Mouse (Mus musculus) 416B (cell line): Measurements from ENCODE around the gene Csnk1g1.

Experiments used
- DNase-seq: peaks from one replicate; pipeline ENCODE4 v3.0.0; 2011; ENCODE audit warnings: low read depth

The Csnk1g1 gene

GRCm38 (mm10) chr9:65908394-65909300 is at the start of gene Csnk1g1, which contains the start of gene Trip4:
TSS of gene Csnk1g1 (plus strand) at chr9:65908924.
TSS of gene Trip4 (minus strand) at chr9:65908794.
- DNase-seq = peak; percentile 99

GRCm38 (mm10) chr9:65859656-65860055 is 49.1 kb upstream of the Csnk1g1 start:
- DNase-seq = no peak

- peak; percentile 93 for DNase-seq
Measured at GRCm38 (mm10) chr9:65884564-65885315, 24.0 kb upstream of the Csnk1g1 start.

- peak; percentile 97 for DNase-seq
Measured at GRCm38 (mm10) chr9:65890143-65890628, 18.5 kb upstream of the Csnk1g1 start, which contains the start of gene Pclaf. TSS of gene Pclaf (plus strand) at chr9:65890237.

- DNase-seq = peak; percentile 76
Measured at GRCm38 (mm10) chr9:65891126-65891525, 17.6 kb upstream of the Csnk1g1 start.

- no peak for DNase-seq
Measured at GRCm38 (mm10) chr9:65896977-65897376, 11.7 kb upstream of the Csnk1g1 start.

GRCm38 (mm10) chr9:65902879-65903278 is 5.8 kb upstream of the Csnk1g1 start:
- no peak for DNase-seq

GRCm38 (mm10) chr9:65903419-65903818 is 5.3 kb upstream of the Csnk1g1 start:
- peak; percentile 61 for DNase-seq

- DNase-seq = peak; percentile 81
Measured at GRCm38 (mm10) chr9:65909301-65909801, 627 bp downstream of the Csnk1g1 start.

GRCm38 (mm10) chr9:65909837-65910236 is 1.1 kb downstream of the Csnk1g1 start:
- no peak for DNase-seq

GRCm38 (mm10) chr9:65913976-65914375 is 5.3 kb downstream of the Csnk1g1 start:
- no peak for DNase-seq

- no peak for DNase-seq
Measured at GRCm38 (mm10) chr9:65917015-65917414, 8.3 kb downstream of the Csnk1g1 start.

- DNase-seq = peak; percentile 42
Measured at GRCm38 (mm10) chr9:65928456-65928855, 19.7 kb downstream of the Csnk1g1 start.

- no peak for DNase-seq
Measured at GRCm38 (mm10) chr9:65929826-65930225, 21.1 kb downstream of the Csnk1g1 start.

- DNase-seq = no peak
Measured at GRCm38 (mm10) chr9:65937566-65937965, 28.8 kb downstream of the Csnk1g1 start.

- DNase-seq = no peak
Measured at GRCm38 (mm10) chr9:65951082-65951587, 42.4 kb downstream of the Csnk1g1 start.

GRCm38 (mm10) chr9:65970009-65970408 is 61.3 kb downstream of the Csnk1g1 start:
- no peak for DNase-seq

GRCm38 (mm10) chr9:65973206-65973605 is 64.5 kb downstream of the Csnk1g1 start:
- DNase-seq = no peak

GRCm38 (mm10) chr9:65975886-65976285 is 67.2 kb downstream of the Csnk1g1 start:
- DNase-seq = peak; percentile 62

- peak; percentile 75 for DNase-seq
Measured at GRCm38 (mm10) chr9:65982841-65983240, 74.1 kb downstream of the Csnk1g1 start.

- DNase-seq = no peak
Measured at GRCm38 (mm10) chr9:65987021-65987420, 78.3 kb downstream of the Csnk1g1 start.
